Mouse (Mus musculus) lung, adult 2 months (tissue): ENCODE data around the gene Il1r1.

Experiments
- CTCF ChIP-seq: fragments of 200-500 bp; IDR thresholded peaks from 2 replicates; pipeline ENCODE4 v1.5.1; 2011; ENCODE audit warnings: mild to moderate bottlenecking, low read length, control low read depth; ENCODE audit not compliant: insufficient read depth
- POLR2A ChIP-seq: fragments of 200-500 bp; IDR thresholded peaks from 2 replicates; pipeline ENCODE4 v1.6.1; 2011; ENCODE audit warnings: low read depth, mild to moderate bottlenecking, control low read depth, low read length, borderline replicate concordance; ENCODE audit errors: extremely low read depth

- TF ChIP-seq CTCF (no peak), POLR2A (no peak)
Measured at GRCm38 (mm10) chr1:40306111-40306510, 81.2 kb downstream of the Il1r1 start.
